Mouse (Mus musculus) liver, embryonic 11.5 days (tissue): ENCODE measurements around the gene Pxk. TPM values are rescaled to one million over a fixed set of nuclear protein-coding genes. Genes with fewer than 3 reads are reported as not detected.

Source experiments
- ATAC-seq: fragments of 200-750 bp; cut with Nextera tagmentation; replicated peaks from 2 replicates; pipeline ENCODE4 v1.8.0; 2017; ENCODE audit warnings: moderate number of reproducible peaks, mild to moderate bottlenecking, moderate TSS enrichment, moderate library complexity; ENCODE audit not compliant: low FRiP score
- DNase-seq: peaks from one replicate; pipeline ENCODE4 v3.0.0-alpha.2; 2017; ENCODE audit warnings: low spot score
- H3K27ac ChIP-seq: fragments of 300-500 bp; sonication (generic); 2 replicates; pipeline ENCODE4 v1.5.1; 2014; ENCODE audit warnings: mild to moderate bottlenecking, low read depth, low read length, control low read depth
- H3K27me3 ChIP-seq: fragments of 300-500 bp; sonication (generic); replicated peaks from 2 replicates; pipeline ENCODE4 v1.6.1; 2014; ENCODE audit warnings: low read length, mixed read lengths; ENCODE audit not compliant: control insufficient read depth, insufficient read depth
- H3K36me3 ChIP-seq: fragments of 300-500 bp; sonication (generic); 2 replicates; pipeline ENCODE4 v1.6.1; 2014; ENCODE audit warnings: mild to moderate bottlenecking, low read length, moderate library complexity, mixed read lengths; ENCODE audit not compliant: control insufficient read depth, insufficient read depth
- H3K4me1 ChIP-seq: fragments of 300-500 bp; sonication (generic); replicated peaks from 2 replicates; pipeline ENCODE4 v1.6.1; 2014; ENCODE audit warnings: low read length, mixed read lengths; ENCODE audit not compliant: control insufficient read depth, insufficient read depth
- H3K4me2 ChIP-seq: fragments of 300-500 bp; sonication (generic); 2 replicates; pipeline ENCODE4 v1.6.1; 2014; ENCODE audit warnings: mild to moderate bottlenecking, control low read depth, moderate library complexity
- H3K4me3 ChIP-seq: fragments of 300-500 bp; sonication (generic); 2 replicates; pipeline ENCODE4 v1.5.1; 2014; ENCODE audit warnings: low read depth, low read length, control low read depth
- H3K9ac ChIP-seq: fragments of 300-500 bp; sonication (generic); 2 replicates; pipeline ENCODE4 v1.6.1; 2014; ENCODE audit warnings: low read depth, low read length, control low read depth
- H3K9me3 ChIP-seq: fragments of 300-500 bp; sonication (generic); 2 replicates; pipeline ENCODE4 v1.6.1; 2016; ENCODE audit warnings: low read length, inconsistent platforms, mixed read lengths; ENCODE audit not compliant: control insufficient read depth
- WGBS: fragments of 180-500 bp; shearing (Covaris S2); extraction: QIAGEN DNeasy Blood & Tissue Kit; methylation state at CpG from one replicate; pipeline ENCODE4 v1.1.7; 2014; 5-methylcytosine and 5-hydroxymethylcytosine counted together
- polyA plus RNA-seq: library from polyadenylated mRNA; unstranded; fragments of >200 nt; fragmentation: Nextera tagmentation; extraction: Ambion mirVana; gene quantifications from 2 replicates; pipeline ENCODE4 v1.2.1, GENCODE M21; 2014

The Pxk gene
- polyA plus RNA-seq, 1 experiment from 2014 or later: 18.5 TPM

GRCm38 (mm10) chr14:8186278-8187045, 88.5 kb downstream of the Pxk start:
- Histone ChIP-seq H3K27me3 (no peaks in the 10 kb centered on the region), H3K4me1 (no peaks in the 10 kb centered on the region), H3K4me3 (no peak overlapping the region), H3K27ac (no peak overlapping the region), H3K9me3 (0 out of 2 replicates have a peak, but pooled peaks cover 2% of the 10 kb centered on the region), H3K9ac (no peak overlapping the region), H3K36me3 (no peaks in the 10 kb centered on the region), H3K4me2 (no peak overlapping the region)
- DNase-seq: no peak
- WGBS: 86% methylated on average over 6 of the region's 6 CpGs
- no peak for ATAC-seq

DNA sequence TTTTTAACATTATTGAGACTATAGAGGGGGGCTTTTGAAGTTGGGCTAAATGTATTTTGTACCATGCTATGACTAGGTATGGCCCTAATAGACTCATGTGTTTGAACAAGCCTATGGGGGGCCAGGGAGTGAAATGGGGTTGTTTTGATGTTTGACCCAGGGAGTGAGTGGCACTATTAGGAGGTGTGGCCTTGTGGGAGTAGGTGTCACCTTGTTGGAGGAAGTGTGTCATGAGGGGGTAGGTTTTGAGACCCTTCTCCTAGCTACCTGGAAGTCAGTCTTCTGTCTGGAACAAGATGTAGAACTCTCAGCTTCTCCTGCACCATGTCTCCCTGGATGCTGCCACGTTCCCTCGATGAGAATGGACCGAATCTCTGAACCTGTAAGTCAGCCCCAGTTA, 92.5 kb downstream of the Pxk start:
- H3K4me1 ChIP-seq: no peaks in the 10 kb centered on the region
- no peak for DNase-seq
- H3K4me2 ChIP-seq: no peak overlapping the region
- H3K4me3 ChIP-seq: no peak overlapping the region
- no peaks in the 10 kb centered on the region for H3K36me3 ChIP-seq
- H3K27ac ChIP-seq: no peak overlapping the region
- 93% methylated on average over 3 of the region's 3 CpGs for WGBS
- no peaks in the 10 kb centered on the region for H3K9me3 ChIP-seq
- no peak for ATAC-seq
- no peak overlapping the region for H3K9ac ChIP-seq
- H3K27me3 ChIP-seq: no peaks in the 10 kb centered on the region

GRCm38 (mm10) chr14:8191331-8191965, 93.4 kb downstream of the Pxk start:
- no peaks in the 10 kb centered on the region for H3K4me1 ChIP-seq
- H3K27ac ChIP-seq: no peak overlapping the region
- WGBS: 69% methylated on average over 12 of the region's 12 CpGs
- no peak overlapping the region for H3K4me3 ChIP-seq
- H3K27me3 ChIP-seq: no peaks in the 10 kb centered on the region
- no peaks in the 10 kb centered on the region for H3K36me3 ChIP-seq
- H3K4me2 ChIP-seq: no peak overlapping the region
- no peaks in the 10 kb centered on the region for H3K9me3 ChIP-seq
- ATAC-seq (no peak), DNase-seq (no peak)
- no peak overlapping the region for H3K9ac ChIP-seq

GRCm38 (mm10) chr14:8192727-8193126, 94.7 kb downstream of the Pxk start:
- Histone ChIP-seq H3K9me3 (no peaks in the 10 kb centered on the region), H3K27me3 (no peaks in the 10 kb centered on the region), H3K4me2 (no peak overlapping the region), H3K4me3 (no peak overlapping the region), H3K36me3 (no peaks in the 10 kb centered on the region), H3K9ac (no peak overlapping the region), H3K27ac (no peak overlapping the region), H3K4me1 (no peaks in the 10 kb centered on the region)
- WGBS: 88% methylated on average over 6 of the region's 6 CpGs
- ATAC-seq: no peak
- no peak for DNase-seq

- Histone ChIP-seq H3K9ac (no peak overlapping the region), H3K9me3 (no peaks in the 10 kb centered on the region), H3K4me2 (no peak overlapping the region), H3K27me3 (no peaks in the 10 kb centered on the region), H3K27ac (no peak overlapping the region), H3K4me1 (no peaks in the 10 kb centered on the region), H3K36me3 (no peaks in the 10 kb centered on the region), H3K4me3 (no peak overlapping the region)
- ATAC-seq (no peak), DNase-seq (no peak)
- 82% methylated on average over 5 of the region's 5 CpGs for WGBS
These were observed 102.8 kb downstream of the Pxk start for GRCm38 (mm10) chr14:8200769-8201168.

GRCm38 (mm10) chr14:8201715-8202114, 103.7 kb downstream of the Pxk start:
- WGBS: 81% methylated on average over 3 of the region's 3 CpGs
- Histone ChIP-seq H3K27ac (no peak overlapping the region), H3K9me3 (no peaks in the 10 kb centered on the region), H3K4me3 (no peak overlapping the region), H3K4me1 (0 out of 2 replicates have a peak, but pooled peaks cover 2% of the 10 kb centered on the region), H3K4me2 (no peak overlapping the region), H3K36me3 (no peaks in the 10 kb centered on the region), H3K9ac (no peak overlapping the region), H3K27me3 (no peaks in the 10 kb centered on the region)
- DNase-seq: no peak
- no peak for ATAC-seq

GRCm38 (mm10) chr14:8206179-8206910, 108.3 kb downstream of the Pxk start:
- no peak for ATAC-seq
- DNase-seq: no peak
- no peak overlapping the region for H3K4me2 ChIP-seq
- WGBS: 53% methylated on average over 9 of the region's 9 CpGs
- H3K27ac ChIP-seq: no peak overlapping the region
- no peak overlapping the region for H3K4me3 ChIP-seq
- no peaks in the 10 kb centered on the region for H3K36me3 ChIP-seq
- no peaks in the 10 kb centered on the region for H3K9me3 ChIP-seq
- no peak overlapping the region for H3K9ac ChIP-seq
- 0 out of 2 replicates have a peak, but pooled peaks cover 2% of the 10 kb centered on the region for H3K4me1 ChIP-seq
- H3K27me3 ChIP-seq: no peaks in the 10 kb centered on the region

- 59% methylated on average over 5 of the region's 5 CpGs for WGBS
- no peaks in the 10 kb centered on the region for H3K36me3 ChIP-seq
- H3K27ac ChIP-seq: no peak overlapping the region
- H3K4me3 ChIP-seq: no peak overlapping the region
- no peaks in the 10 kb centered on the region for H3K27me3 ChIP-seq
- no peak overlapping the region for H3K4me2 ChIP-seq
- no peak overlapping the region for H3K9ac ChIP-seq
- no peaks in the 10 kb centered on the region for H3K9me3 ChIP-seq
- ATAC-seq (no peak), DNase-seq (no peak)
- H3K4me1 ChIP-seq: 0 out of 2 replicates have a peak, but pooled peaks cover 2% of the 10 kb centered on the region
These were observed 109.1 kb downstream of the Pxk start for GRCm38 (mm10) chr14:8207105-8207504.
